Mouse (Mus musculus) stomach, embryonic 14.5 days (tissue): ENCODE data around the gene Chd9. TPM values are rescaled to one million over a fixed set of nuclear protein-coding genes. Genes with fewer than 3 reads are reported as not detected.
A peak's percentile ranks its signal among the peaks of the same experiment; 100 is the strongest.

Experiments
- ATAC-seq: fragments of 200-750 bp; cut with Nextera tagmentation; 2 replicates; pipeline ENCODE4 v1.8.0; 2017; ENCODE audit warnings: low read depth, moderate TSS enrichment; ENCODE audit not compliant: insufficient number of reproducible peaks, insufficient read depth, low FRiP score
- H3K27ac ChIP-seq: fragments of 300-500 bp; sonication (generic); 2 replicates; pipeline ENCODE4 v1.5.1; 2014; ENCODE audit warnings: mild to moderate bottlenecking, low read length, moderate library complexity, mixed read lengths
- H3K27me3 ChIP-seq: fragments of 300-500 bp; sonication (generic); 2 replicates; pipeline ENCODE4 v1.6.1; 2014; ENCODE audit warnings: low read length, control low read depth, mixed read lengths; ENCODE audit not compliant: control insufficient read depth, insufficient read depth
- H3K36me3 ChIP-seq: fragments of 300-500 bp; sonication (generic); 2 replicates; pipeline ENCODE4 v1.6.1; 2014; ENCODE audit warnings: mild to moderate bottlenecking, control low read depth, low read length, moderate library complexity, mixed read lengths; ENCODE audit not compliant: control insufficient read depth, insufficient read depth
- H3K4me1 ChIP-seq: fragments of 300-500 bp; sonication (generic); 2 replicates; pipeline ENCODE4 v1.6.1; 2014; ENCODE audit warnings: low read length, control low read depth, mixed read lengths; ENCODE audit not compliant: control insufficient read depth, insufficient read depth
- H3K4me2 ChIP-seq: fragments of 300-500 bp; sonication (generic); replicated peaks from 2 replicates; pipeline ENCODE4 v1.6.1; 2014; ENCODE audit warnings: low read depth, low read length, control low read depth
- H3K4me3 ChIP-seq: fragments of 300-500 bp; sonication (generic); 2 replicates; pipeline ENCODE4 v1.5.1; 2014; ENCODE audit warnings: low read depth, low read length, control low read depth
- H3K9ac ChIP-seq: fragments of 300-500 bp; sonication (generic); replicated peaks from 2 replicates; pipeline ENCODE4 v1.6.1; 2014; ENCODE audit warnings: low read depth, mild to moderate bottlenecking, control low read depth, low read length, moderate library complexity, mixed read lengths
- H3K9me3 ChIP-seq: fragments of 300-500 bp; sonication (generic); 2 replicates; pipeline ENCODE4 v1.6.1; 2016; ENCODE audit warnings: low read depth, low read length, control low read depth; ENCODE audit not compliant: control insufficient read depth
- WGBS: fragments of 180-500 bp; shearing (Covaris S2); extraction: QIAGEN DNeasy Blood & Tissue Kit; methylation state at CpG from one replicate; pipeline ENCODE4 v1.1.7; 2014; 5-methylcytosine and 5-hydroxymethylcytosine counted together
- polyA plus RNA-seq: library from polyadenylated mRNA; unstranded; fragments of >200 nt; fragmentation: Nextera tagmentation; extraction: Ambion mirVana; gene quantifications from 2 replicates; pipeline ENCODE4 v1.2.1, GENCODE M21; 2014

The Chd9 gene
- polyA plus RNA-seq: 112 and 116 TPM in 2 replicates

DNA sequence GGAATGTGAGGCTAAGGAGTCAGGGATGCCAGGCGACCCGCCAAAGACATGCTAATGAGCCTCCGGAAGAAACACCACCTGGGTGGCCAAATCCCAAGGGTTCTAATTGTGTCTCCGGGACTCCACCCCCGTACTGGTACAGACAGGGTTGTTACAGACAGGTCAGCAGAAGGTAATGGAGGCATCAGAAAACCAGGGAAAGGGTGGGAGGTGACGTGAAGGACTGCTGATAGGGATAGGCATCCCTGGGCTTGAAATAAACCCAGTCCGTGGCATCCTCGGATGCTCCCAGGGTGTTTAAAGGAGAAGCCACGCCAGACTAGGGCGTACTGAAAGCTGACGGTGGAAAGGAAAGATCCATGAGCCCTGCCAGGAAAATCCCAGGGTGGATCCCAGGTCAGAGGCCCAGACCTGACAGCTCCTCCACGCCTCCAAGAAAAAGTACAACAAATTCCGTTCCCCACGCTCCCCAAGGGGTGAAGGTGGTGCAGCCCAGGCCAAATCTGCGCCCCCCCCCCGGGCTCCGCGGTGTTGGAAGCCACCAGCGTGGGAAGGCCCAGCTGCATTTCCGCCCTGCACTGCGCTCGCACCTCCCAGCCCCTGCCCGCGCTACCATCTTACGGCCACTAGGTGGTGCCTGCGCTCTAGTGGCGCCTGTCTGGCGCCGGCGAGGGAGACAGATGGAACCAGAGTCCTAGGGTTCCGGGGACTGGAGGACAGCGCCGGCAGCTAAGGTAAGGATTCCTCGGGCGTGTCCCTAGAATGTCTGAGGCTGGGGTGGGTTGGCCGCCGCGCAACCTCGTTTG lies at the start of gene Chd9:
Gene Chd9 (plus strand): TSS at position 172 of the 806 bp plus-strand sequence.
- ATAC-seq: peak; percentile 91
- Histone ChIP-seq H3K9me3 (no peaks in the 10 kb centered on the region), H3K27ac (peak within 1 kb of the TSS; percentile 23; the same call in 1 of the 2 replicates), H3K4me1 (peaks cover 8% of the 10 kb centered on the region), H3K4me2 (peak within 1 kb of the TSS; percentile 71), H3K27me3 (no peaks in the 10 kb centered on the region), H3K36me3 (no peaks in the 10 kb centered on the region), H3K9ac (peak within 1 kb of the TSS; percentile 43), H3K4me3 (peak within 1 kb of the TSS; percentile 53)
- 2% methylated on average over 39 of the region's 39 CpGs for WGBS

GRCm38 (mm10) chr8:90791616-90792015 lies 36.5 kb upstream of the Chd9 start:
- H3K4me3 ChIP-seq: no peak overlapping the region
- H3K4me1 ChIP-seq: 0 out of 2 replicates have a peak, but pooled peaks cover 4% of the 10 kb centered on the region
- no peak overlapping the region for H3K27ac ChIP-seq
- no peaks in the 10 kb centered on the region for H3K36me3 ChIP-seq
- no peaks in the 10 kb centered on the region for H3K9me3 ChIP-seq
- ATAC-seq: no peak
- no peak overlapping the region for H3K9ac ChIP-seq
- 78% methylated on average over 1 of the region's 1 CpGs for WGBS
- H3K4me2 ChIP-seq: no peak overlapping the region
- H3K27me3 ChIP-seq: no peaks in the 10 kb centered on the region

GRCm38 (mm10) chr8:90793710-90794109 lies 34.4 kb upstream of the Chd9 start:
- Histone ChIP-seq H3K27ac (no peak overlapping the region), H3K27me3 (no peaks in the 10 kb centered on the region), H3K4me1 (0 out of 2 replicates have a peak, but pooled peaks cover 4% of the 10 kb centered on the region), H3K4me2 (no peak overlapping the region), H3K9ac (no peak overlapping the region), H3K4me3 (no peak overlapping the region), H3K36me3 (no peaks in the 10 kb centered on the region), H3K9me3 (no peaks in the 10 kb centered on the region)
- peak; percentile 56; the same call in 1 of the 2 replicates for ATAC-seq
- 2% methylated on average over 3 of the region's 3 CpGs for WGBS

GRCm38 (mm10) chr8:90794990-90795861 lies 32.9 kb upstream of the Chd9 start:
- H3K4me3 ChIP-seq: 0 out of 2 replicates have a peak overlapping the region, but pooled peaks have one; percentile 12

DNA sequence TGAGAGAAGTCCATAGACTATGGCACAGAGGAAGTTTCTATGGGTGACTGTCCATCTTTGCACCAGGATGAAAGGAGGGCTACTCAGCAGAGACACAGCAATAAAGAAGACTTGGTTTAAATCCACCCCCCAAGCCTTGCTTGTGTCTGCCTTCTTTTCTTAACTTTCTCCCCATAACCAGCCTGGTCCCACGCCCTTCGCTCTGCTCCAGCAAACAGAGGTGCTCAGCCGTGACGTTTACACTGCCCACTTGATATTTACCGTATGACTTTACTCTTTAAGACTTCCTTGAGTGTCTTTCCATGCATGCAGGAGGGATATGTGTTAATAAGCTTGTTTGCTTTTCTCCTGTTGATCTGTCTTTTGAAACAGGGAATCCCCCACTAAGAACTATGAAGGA lies 28.7 kb upstream of the Chd9 start:
- H3K4me2 ChIP-seq: no peak overlapping the region
- 73% methylated on average over 5 of the region's 5 CpGs for WGBS
- no peaks in the 10 kb centered on the region for H3K27me3 ChIP-seq
- H3K4me1 ChIP-seq: 0 out of 2 replicates have a peak, but pooled peaks cover 4% of the 10 kb centered on the region
- no peak overlapping the region for H3K9ac ChIP-seq
- no peak for ATAC-seq
- H3K36me3 ChIP-seq: no peaks in the 10 kb centered on the region
- no peaks in the 10 kb centered on the region; the same call in 1 of the 2 replicates for H3K9me3 ChIP-seq
- no peak overlapping the region for H3K4me3 ChIP-seq
- no peak overlapping the region for H3K27ac ChIP-seq

More at GRCm38 (mm10) chr8:90794990-90795861, 32.9 kb upstream of the Chd9 start:
- peak overlapping the region; percentile 16; the same call in 1 of the 2 replicates for H3K4me2 ChIP-seq
- no peak overlapping the region; the same call in 1 of the 2 replicates for H3K27ac ChIP-seq
- no peak overlapping the region for H3K9ac ChIP-seq
- 0 out of 2 replicates have a peak, but pooled peaks cover 4% of the 10 kb centered on the region for H3K4me1 ChIP-seq
- no peaks in the 10 kb centered on the region for H3K9me3 ChIP-seq
- WGBS: 8% methylated on average over 12 of the region's 12 CpGs
- H3K36me3 ChIP-seq: no peaks in the 10 kb centered on the region
- no peaks in the 10 kb centered on the region for H3K27me3 ChIP-seq
- peak; percentile 72; the same call in 1 of the 2 replicates for ATAC-seq

DNA sequence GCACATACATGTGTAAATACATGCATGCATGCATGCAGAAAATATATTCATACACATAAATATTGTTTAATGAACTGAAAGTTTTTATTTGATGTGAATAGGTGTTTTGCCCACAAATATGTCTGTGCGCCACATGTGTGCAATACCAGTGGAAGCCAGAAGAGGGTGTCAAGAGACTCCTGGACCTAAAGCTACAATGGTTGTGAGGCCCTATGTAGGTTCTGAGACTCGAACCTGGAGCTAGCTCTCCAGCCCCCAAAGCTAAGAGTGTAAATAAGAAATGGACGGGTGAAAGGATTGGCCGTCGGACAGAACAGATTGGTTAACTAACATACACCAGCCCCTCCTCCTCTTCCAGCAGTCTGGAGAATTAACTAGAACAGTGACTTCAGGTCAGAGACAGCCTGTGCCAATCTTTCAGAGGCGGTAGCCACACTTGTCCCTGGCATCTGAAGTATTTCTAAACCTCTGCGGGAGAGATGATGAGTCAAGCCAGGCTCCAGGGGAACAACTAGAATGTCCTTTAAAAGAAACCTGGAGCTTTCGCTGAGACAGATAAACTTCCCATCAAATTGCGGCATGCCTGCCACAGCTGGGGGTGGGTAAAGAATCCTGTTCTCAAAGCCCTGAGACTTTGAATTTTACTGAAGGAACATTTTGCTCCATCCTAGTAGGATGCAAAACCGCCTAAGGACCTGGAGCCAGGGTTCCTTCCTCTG lies 14.4 kb upstream of the Chd9 start:
- Histone ChIP-seq H3K27me3 (no peaks in the 10 kb centered on the region), H3K4me3 (no peak overlapping the region), H3K36me3 (no peaks in the 10 kb centered on the region), H3K9ac (no peak overlapping the region), H3K27ac (no peak overlapping the region), H3K9me3 (no peaks in the 10 kb centered on the region), H3K4me1 (no peaks in the 10 kb centered on the region), H3K4me2 (no peak overlapping the region)
- 86% methylated on average over 10 of the region's 10 CpGs for WGBS
- no peak for ATAC-seq

- no peak overlapping the region for H3K4me2 ChIP-seq
- no peak overlapping the region for H3K27ac ChIP-seq
- WGBS: 73% methylated on average over 23 of the region's 23 CpGs
- H3K36me3 ChIP-seq: no peaks in the 10 kb centered on the region
- no peaks in the 10 kb centered on the region for H3K27me3 ChIP-seq
- ATAC-seq: no peak
- no peak overlapping the region for H3K4me3 ChIP-seq
- no peaks in the 10 kb centered on the region for H3K9me3 ChIP-seq
- H3K9ac ChIP-seq: no peak overlapping the region
- no peaks in the 10 kb centered on the region for H3K4me1 ChIP-seq
These were observed 11.9 kb upstream of the Chd9 start for GRCm38 (mm10) chr8:90816061-90816882.
